Mouse (Mus musculus) splenic B cell, adult 2 months (primary cell): ENCODE measurements around the gene Tmeff2.
"Not testable (repeated sequence)": the region's sequence is repeated elsewhere in the genome, so short reads cannot be mapped to it uniquely, and the experiment has no call there.

ENCODE experiments used
- DNase-seq: peaks from one replicate; pipeline ENCODE4 v3.0.0-alpha.2; 2011; ENCODE audit warnings: low read depth, low spot score
- H3K27me3 ChIP-seq: 2 replicates; pipeline ENCODE4 v1.6.1; 2012; ENCODE audit warnings: mild to moderate bottlenecking, low read length, moderate library complexity, mixed read lengths; ENCODE audit not compliant: control insufficient read depth, poor library complexity, insufficient read depth, severe bottlenecking
- H3K36me3 ChIP-seq: 2 replicates; pipeline ENCODE4 v1.6.1; 2012; ENCODE audit warnings: mild to moderate bottlenecking, low read length, moderate library complexity, mixed read lengths; ENCODE audit not compliant: control insufficient read depth, poor library complexity, insufficient read depth, severe bottlenecking

Gene Tmeff2

GRCm38 (mm10) chr1:50900386-50900785, at the start of gene Tmeff2:
Gene Tmeff2 (plus strand): TSS chr1:50900647.
- H3K27me3 ChIP-seq, H3K36me3 ChIP-seq, DNase-seq: not testable (repeated sequence)

GRCm38 (mm10) chr1:50861515-50861914, 38.9 kb upstream of the Tmeff2 start:
- no peak for DNase-seq
- Histone ChIP-seq H3K27me3 (no peaks in the 10 kb centered on the region), H3K36me3 (no peaks in the 10 kb centered on the region)

GRCm38 (mm10) chr1:50897696-50898095, 2.8 kb upstream of the Tmeff2 start:
- H3K36me3 ChIP-seq, result no peaks in the 10 kb centered on the region
- H3K27me3 ChIP-seq, result no peaks in the 10 kb centered on the region
- DNase-seq, result no peak

DNA sequence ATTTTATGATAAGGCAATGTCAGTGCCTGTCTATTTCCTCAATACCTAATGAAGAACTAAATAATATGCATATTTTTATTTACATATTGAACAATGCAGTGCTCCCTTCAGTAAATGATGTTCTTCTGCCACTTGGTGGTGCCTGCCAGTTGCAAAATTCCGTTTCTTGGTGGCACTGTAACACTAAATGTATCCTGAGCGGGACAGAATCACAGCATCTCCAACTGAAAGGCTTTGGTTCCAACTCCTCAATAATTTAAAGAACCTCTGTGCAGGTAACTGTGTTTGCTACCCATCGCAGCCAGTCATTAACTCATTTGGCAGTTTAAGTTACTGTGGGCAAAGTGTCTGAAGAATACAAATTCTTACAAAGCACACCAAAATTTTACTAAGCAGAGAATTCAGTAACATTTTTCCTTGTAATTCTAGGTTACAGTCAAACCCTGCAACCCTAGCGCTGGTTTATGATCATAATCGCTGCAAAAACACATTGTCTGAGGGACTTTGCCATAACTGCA, 24.4 kb downstream of the Tmeff2 start:
- H3K27me3 ChIP-seq, result no peaks in the 10 kb centered on the region; the same call in 1 of the 2 replicates
- no peaks in the 10 kb centered on the region for H3K36me3 ChIP-seq
- DNase-seq, result no peak

GRCm38 (mm10) chr1:50925356-50925921, 25.0 kb downstream of the Tmeff2 start:
- Histone ChIP-seq H3K36me3 (no peaks in the 10 kb centered on the region), H3K27me3 (no peaks in the 10 kb centered on the region; the same call in 1 of the 2 replicates)
- DNase-seq, result no peak

DNA sequence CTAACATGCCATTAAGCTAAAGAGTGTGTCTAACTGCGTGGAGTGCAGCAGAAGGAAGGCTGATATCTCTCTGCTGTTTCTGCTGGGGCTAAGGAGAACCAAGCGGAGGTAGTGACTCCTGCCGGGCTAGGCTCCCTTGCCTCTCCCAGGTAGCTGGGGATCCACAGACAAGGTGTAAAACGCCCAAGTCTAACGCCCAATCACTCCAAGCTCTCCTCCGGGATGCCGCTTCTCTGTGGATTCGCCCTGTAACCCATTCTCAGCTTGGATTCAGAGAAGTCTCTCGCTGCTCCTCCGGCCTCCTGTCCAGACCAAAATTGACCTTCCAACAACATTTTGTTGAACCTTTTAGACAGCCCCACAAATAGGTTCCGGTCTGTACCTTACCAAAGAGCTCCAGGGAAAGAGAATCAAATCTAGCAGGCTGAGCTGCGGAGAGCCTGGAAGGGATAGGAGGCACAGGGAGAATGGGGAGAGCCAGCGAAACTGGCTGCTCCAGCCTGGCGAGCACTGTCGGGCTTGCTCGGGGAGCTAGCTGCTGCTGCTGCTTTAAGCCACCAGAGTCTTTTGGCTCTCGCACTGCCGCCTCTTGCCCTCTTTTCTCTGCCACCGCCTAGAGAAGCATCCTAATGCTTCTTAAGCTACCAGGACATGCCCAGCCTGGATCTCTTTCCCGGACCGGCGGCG, 26.1 kb downstream of the Tmeff2 start:
- Histone ChIP-seq H3K36me3 (no peaks in the 10 kb centered on the region), H3K27me3 (no peaks in the 10 kb centered on the region; the same call in 1 of the 2 replicates)
- no peak for DNase-seq

DNA sequence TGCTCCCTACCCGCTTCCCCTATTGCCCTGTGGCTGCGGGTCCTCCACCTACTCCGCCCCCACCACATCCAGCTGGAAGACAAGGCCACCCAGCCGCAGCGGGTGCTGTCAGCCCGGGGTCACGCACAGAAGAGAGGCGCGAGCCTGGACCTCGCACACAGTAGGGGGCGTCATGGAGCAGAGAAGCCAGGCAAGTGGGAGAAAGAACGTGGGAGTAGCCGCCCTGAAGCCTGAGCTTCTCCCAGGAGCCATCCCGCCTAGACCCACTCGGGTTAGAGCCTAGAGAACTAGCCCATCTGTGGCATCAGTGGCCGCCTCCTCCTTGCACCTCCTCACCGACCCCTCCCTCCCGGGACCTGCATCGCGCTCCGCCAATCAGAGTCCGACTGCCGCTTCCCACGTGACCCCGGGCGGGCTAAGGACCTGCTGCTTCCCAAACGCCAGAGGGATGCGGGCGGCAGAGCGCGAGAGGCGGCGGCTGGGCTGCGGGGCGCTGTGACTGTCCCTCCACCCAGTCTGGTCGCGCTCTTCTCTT, 26.7 kb downstream of the Tmeff2 start:
- no peaks in the 10 kb centered on the region; the same call in 1 of the 2 replicates for H3K27me3 ChIP-seq
- no peaks in the 10 kb centered on the region for H3K36me3 ChIP-seq
- DNase-seq, result no peak

GRCm38 (mm10) chr1:50927679-50928187, 27.3 kb downstream of the Tmeff2 start:
- H3K27me3 ChIP-seq, result no peaks in the 10 kb centered on the region; the same call in 1 of the 2 replicates
- no peaks in the 10 kb centered on the region for H3K36me3 ChIP-seq
- DNase-seq, result no peak

- Histone ChIP-seq H3K36me3 (no peaks in the 10 kb centered on the region), H3K27me3 (no peaks in the 10 kb centered on the region; the same call in 1 of the 2 replicates)
- DNase-seq, result no peak
These were observed 28.3 kb downstream of the Tmeff2 start for GRCm38 (mm10) chr1:50928776-50929175.

- H3K27me3 ChIP-seq, result no peaks in the 10 kb centered on the region
- DNase-seq, result no peak
- no peaks in the 10 kb centered on the region for H3K36me3 ChIP-seq
These were observed 34.6 kb downstream of the Tmeff2 start for GRCm38 (mm10) chr1:50935076-50935475.

- Histone ChIP-seq H3K36me3 (no peaks in the 10 kb centered on the region), H3K27me3 (no peaks in the 10 kb centered on the region)
- DNase-seq, result no peak
These were observed 35.0 kb downstream of the Tmeff2 start for GRCm38 (mm10) chr1:50935484-50935883.

DNA sequence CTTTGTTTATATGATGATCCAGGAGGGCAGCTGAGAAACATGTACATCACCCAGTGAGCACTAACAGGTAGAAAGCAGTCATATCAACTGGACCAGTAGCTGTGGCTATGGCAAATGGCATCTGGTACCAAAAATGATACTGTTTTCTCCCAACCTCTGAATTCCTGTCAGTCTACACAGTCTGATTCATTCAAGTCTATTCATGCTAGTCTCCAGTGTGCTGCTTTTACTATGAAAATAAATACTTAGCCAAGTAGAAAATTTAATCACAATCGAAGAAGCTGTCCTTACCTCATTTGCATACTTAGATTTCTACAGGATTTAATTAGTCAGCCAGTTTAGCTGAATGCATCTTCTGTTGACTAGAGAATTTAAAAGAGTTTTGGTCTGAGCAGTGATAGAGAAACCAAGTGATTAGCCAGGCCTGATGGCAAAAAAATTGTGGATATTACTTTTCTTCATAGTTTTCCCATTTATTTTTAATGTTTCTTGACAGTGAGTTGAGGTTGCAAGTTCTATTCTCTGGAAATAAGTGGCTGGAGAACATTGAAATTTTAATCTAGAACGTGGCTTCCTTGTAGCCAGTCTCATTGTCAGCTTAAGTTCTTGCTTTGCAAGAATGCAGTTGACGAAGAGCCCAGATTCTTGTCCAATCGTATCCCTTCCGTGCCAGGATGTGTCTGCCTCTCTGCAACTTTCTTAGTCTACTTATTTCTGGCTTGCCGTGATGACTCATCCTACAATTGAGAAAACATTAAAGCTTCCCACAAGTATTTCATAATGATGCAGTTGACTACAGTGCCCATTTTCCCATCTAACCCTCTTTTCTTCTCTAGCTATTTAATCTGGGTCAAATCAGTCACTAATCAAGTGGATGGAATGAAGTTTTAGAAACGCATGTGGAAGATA, 39.9 kb downstream of the Tmeff2 start:
- Histone ChIP-seq H3K36me3 (no peaks in the 10 kb centered on the region), H3K27me3 (no peaks in the 10 kb centered on the region)
- DNase-seq, result no peak

GRCm38 (mm10) chr1:50948575-50948974, 48.1 kb downstream of the Tmeff2 start:
- DNase-seq, result no peak
- Histone ChIP-seq H3K27me3 (no peaks in the 10 kb centered on the region), H3K36me3 (no peaks in the 10 kb centered on the region)

DNA sequence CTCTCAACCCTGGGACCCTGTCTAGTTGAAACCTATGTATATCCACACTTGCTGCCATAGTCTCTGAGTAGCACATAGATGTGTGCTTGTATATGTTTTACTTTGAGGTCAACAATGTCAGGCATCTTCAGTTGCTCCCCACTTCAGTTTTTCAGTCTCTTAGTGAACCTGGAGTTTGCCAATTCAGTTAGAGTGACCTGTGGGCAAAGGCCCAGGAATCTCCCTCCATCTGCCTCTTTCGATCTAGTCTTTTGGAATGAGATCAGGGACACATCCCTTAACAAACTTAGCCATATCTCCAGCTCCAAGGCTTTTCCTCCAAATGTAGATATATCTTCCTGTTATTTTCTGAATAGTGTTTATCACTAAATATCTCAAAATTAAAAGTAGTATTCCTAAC, 58.4 kb downstream of the Tmeff2 start:
- DNase-seq, result no peak
- no peaks in the 10 kb centered on the region for H3K36me3 ChIP-seq
- no peaks in the 10 kb centered on the region; the same call in 1 of the 2 replicates for H3K27me3 ChIP-seq
